Mouse (Mus musculus) embryo, embryonic 11 days (tissue): ENCODE measurements at regions not wholly inside any gene's neighbourhood (a gene's known extent, or its start where the extent isn't known, plus 50 kb on each side); places are given as distances from the start of the nearest gene placed in this dataset.

Source experiments
- DNase-seq: peaks from one replicate; pipeline ENCODE4 v3.0.0-alpha.2; 2015

GRCm38 (mm10) chr1:118741286-118741685 is 113.5 kb downstream of the Tfcp2l1 start:
- DNase-seq = no peak

GRCm38 (mm10) chr1:118748196-118748595 is 120.5 kb downstream of the Tfcp2l1 start:
- DNase-seq = no peak

- DNase-seq = no peak
These were observed 125.1 kb downstream of the Tfcp2l1 start for GRCm38 (mm10) chr1:118752869-118753268.

- no peak for DNase-seq
These were observed 128.6 kb downstream of the Tfcp2l1 start for GRCm38 (mm10) chr1:118756171-118756865.

GRCm38 (mm10) chr1:118757340-118758030 is 129.7 kb downstream of the Tfcp2l1 start:
- DNase-seq = no peak

- no peak for DNase-seq
These were observed 130.3 kb downstream of the Tfcp2l1 start for GRCm38 (mm10) chr1:118758031-118758400.

GRCm38 (mm10) chr1:118759141-118759932 is 131.6 kb downstream of the Tfcp2l1 start:
- peak; percentile 87 for DNase-seq

GRCm38 (mm10) chr1:118765525-118765924 is 137.8 kb downstream of the Tfcp2l1 start:
- DNase-seq = no peak

GRCm38 (mm10) chr1:118768831-118769230 is 141.1 kb downstream of the Tfcp2l1 start:
- DNase-seq = peak; percentile 63

- peak; percentile 80 for DNase-seq
These were observed 144.5 kb downstream of the Tfcp2l1 start for GRCm38 (mm10) chr1:118772261-118772660.

- peak; percentile 71 for DNase-seq
These were observed 149.1 kb downstream of the Tfcp2l1 start for GRCm38 (mm10) chr1:118776594-118777441.
